ENCODE assay signal across 25 mouse cellular contexts in the genomic region with DNA sequence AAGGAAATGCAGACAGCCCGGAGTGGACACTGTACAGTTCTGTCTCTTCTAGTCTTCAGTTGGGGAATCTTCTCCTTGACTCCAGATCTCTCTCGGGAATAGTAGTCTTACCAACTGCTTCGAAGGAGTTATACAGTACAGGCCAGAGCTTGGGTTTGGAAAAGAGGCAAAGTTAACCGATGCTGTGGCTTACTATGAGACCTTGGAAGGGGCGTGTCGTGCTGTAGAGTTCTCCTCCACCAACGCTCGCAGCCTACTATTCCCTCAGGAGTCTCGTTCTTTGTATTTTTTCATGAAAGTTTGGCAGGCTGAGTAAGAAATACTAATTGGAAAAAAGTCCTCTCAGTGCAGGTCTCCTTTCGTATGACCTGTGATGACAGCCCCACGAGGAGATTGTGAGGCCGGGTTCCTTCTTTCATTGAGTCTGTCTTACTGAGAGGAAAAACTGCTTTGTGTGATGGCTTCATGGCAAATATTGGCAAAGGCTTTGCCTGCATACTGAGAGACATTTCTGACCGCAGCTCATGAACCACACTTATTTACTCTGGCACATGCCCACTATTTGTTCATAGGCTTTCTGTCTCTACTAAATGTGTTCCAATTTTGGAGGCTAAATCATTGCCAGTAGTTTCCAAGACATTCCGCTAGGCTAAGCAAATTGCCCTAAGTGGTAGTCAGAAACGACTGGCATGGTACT.
DNase-seq lines count a peak whose midpoint lies in the region; ATAC-seq and TF ChIP-seq lines count a peak whose summit lies in the region.
"Had no signal": no experiment of that assay in that cellular context is flagged by ENCODE, and none has a peak within 500 bp of the region (broad histone marks: within the 10 kb centered on the region; RNA-seq: fewer than 3 reads in every experiment).

No protein-coding gene starts in this region.

- TF ChIP-seq CTCF in lung, postnatal 0 days (IDR thresholded peaks at IDR 0.05) = no peak
- no peak for TF ChIP-seq CTCF in embryonic fibroblast, embryonic 13.5 days (IDR thresholded peaks at IDR 0.05; ENCODE audit: borderline replicate concordance, insufficient read depth, low read length)

- no peak for ATAC-seq in lung, postnatal 0 days
- ATAC-seq: activated CD4-positive, CD25-positive, alpha-beta regulatory T cell, adult 4 months; forebrain, embryonic 15.5 days; inflammation-experienced regulatory T-cells, adult 6 months had no signal

- WGBS in lung, postnatal 0 days = 72% methylated on average over 15 of the region's 15 CpGs

- H3K9me3 ChIP-seq in lung, postnatal 0 days (ENCODE audit: low read length) = no peaks in the 10 kb centered on the region
- H3K9me3 ChIP-seq: forebrain, embryonic 15.5 days; hindbrain, embryonic 13.5 days; liver, embryonic 13.5 days; midbrain, embryonic 10.5 days; neural tube, embryonic 13.5 days had no signal

- no peaks in the 10 kb centered on the region for H3K36me3 ChIP-seq in lung, postnatal 0 days (ENCODE audit: insufficient read depth, low read length)
- H3K36me3 ChIP-seq: forebrain, embryonic 15.5 days; hindbrain, embryonic 13.5 days; liver, embryonic 13.5 days; midbrain, embryonic 10.5 days; neural tube, embryonic 13.5 days had no signal

- no peaks in the 10 kb centered on the region for H3K4me1 ChIP-seq in lung, postnatal 0 days (ENCODE audit: insufficient read depth, low read depth, low read length)
- peaks cover 2% of the 10 kb centered on the region; the same call in 1 of the 2 replicates for H3K4me1 ChIP-seq in embryonic fibroblast, embryonic 13.5 days (ENCODE audit: control insufficient read depth, insufficient read depth, low read length)
- H3K4me1 ChIP-seq: hindbrain, embryonic 13.5 days; liver, embryonic 13.5 days; midbrain, embryonic 10.5 days; neural tube, embryonic 13.5 days had no signal

- H3K4me2 ChIP-seq in lung, postnatal 0 days (replicated peaks; ENCODE audit: low read depth, low read length) = no peak overlapping the region
- H3K4me2 ChIP-seq: forebrain, embryonic 15.5 days; hindbrain, embryonic 13.5 days; liver, embryonic 13.5 days; neural tube, embryonic 13.5 days had no signal

- H3K4me3 ChIP-seq in lung, postnatal 0 days (ENCODE audit: low read depth, low read length) = no peak overlapping the region
- no peak overlapping the region for H3K4me3 ChIP-seq in embryonic fibroblast, embryonic 13.5 days (ENCODE audit: insufficient read depth, low read length)
- H3K4me3 ChIP-seq: forebrain, embryonic 15.5 days; hindbrain, embryonic 13.5 days; left cerebral cortex, adult 2 months; liver, embryonic 13.5 days; midbrain, embryonic 10.5 days; neural tube, embryonic 13.5 days had no signal

- H3K27me3 ChIP-seq in lung, postnatal 0 days (replicated peaks; ENCODE audit: insufficient read depth, low read length) = no peaks in the 10 kb centered on the region
- H3K27me3 ChIP-seq: forebrain, embryonic 15.5 days; hindbrain, embryonic 13.5 days; liver, embryonic 13.5 days; neural tube, embryonic 13.5 days had no signal

- no peak overlapping the region for H3K9ac ChIP-seq in lung, postnatal 0 days (replicated peaks; ENCODE audit: low read depth)
- H3K9ac ChIP-seq: forebrain, embryonic 15.5 days; hindbrain, embryonic 13.5 days; liver, embryonic 13.5 days; neural tube, embryonic 13.5 days had no signal

- no peak for TF ChIP-seq POLR2A in embryonic fibroblast, embryonic 13.5 days (IDR thresholded peaks at IDR 0.05; ENCODE audit: low read depth, low read length)

- TF ChIP-seq EP300 in lung, postnatal 0 days (IDR thresholded peaks at IDR 0.05) = no peak

- no peak overlapping the region for H3K27ac ChIP-seq in lung, postnatal 0 days (ENCODE audit: low read length)
- H3K27ac ChIP-seq in embryonic fibroblast, embryonic 13.5 days (ENCODE audit: insufficient read depth, low read length) = 0 out of 2 replicates have a peak overlapping the region, but pooled peaks have one; percentile 14
- H3K27ac ChIP-seq: forebrain, embryonic 15.5 days; hindbrain, embryonic 13.5 days; left cerebral cortex, adult 2 months; liver, embryonic 13.5 days; midbrain, embryonic 10.5 days; neural tube, embryonic 13.5 days had no signal

- intact Hi-C loops in heart, postnatal 14 days (cut with DNase I) = no loop called here
- intact Hi-C loops in gastrocnemius, postnatal 36 days (cut with DNase I) = no loop called here

- peak; percentile 10 to 13 for DNase-seq in heart, adult 18-20 months
- DNase-seq in heart, postnatal 14 days = no peak
- DNase-seq in lung, postnatal 0 days (ENCODE audit: low spot score) = peak; percentile 5
- DNase-seq in lung, postnatal 4 days = no peak
- peak; percentile 29 for DNase-seq in NIH3T3 (ENCODE audit: low read depth)
- DNase-seq in gastrocnemius, postnatal 36 days = no peak
- no peak for DNase-seq in yolk sac, embryonic 10.5 days (ENCODE audit: low spot score)
- DNase-seq: adrenal gland, postnatal 14 days; cerebellum, adult 11 months; cerebellum, postnatal 10 days; kidney, adult 2 months; kidney, postnatal 14 days; left cerebral cortex, postnatal 4 days; liver, embryonic 13.5 days; lung, postnatal 10 days; right cerebral cortex, adult 18-20 months; thymus, postnatal 36 days had no signal

Comparison
In these comparisons a context has a peak if more than half of its experiments do, and no peak if none do; other contexts are left out.
1. DNase-seq: peak in heart, adult 18-20 months (2 of 2), lung, postnatal 0 days (single experiment) and NIH3T3 (single experiment); none in heart, postnatal 14 days (0 of 2), lung, postnatal 4 days (0 of 2), gastrocnemius, postnatal 36 days (0 of 2) and yolk sac, embryonic 10.5 days (single experiment).